In the genomic region with DNA sequence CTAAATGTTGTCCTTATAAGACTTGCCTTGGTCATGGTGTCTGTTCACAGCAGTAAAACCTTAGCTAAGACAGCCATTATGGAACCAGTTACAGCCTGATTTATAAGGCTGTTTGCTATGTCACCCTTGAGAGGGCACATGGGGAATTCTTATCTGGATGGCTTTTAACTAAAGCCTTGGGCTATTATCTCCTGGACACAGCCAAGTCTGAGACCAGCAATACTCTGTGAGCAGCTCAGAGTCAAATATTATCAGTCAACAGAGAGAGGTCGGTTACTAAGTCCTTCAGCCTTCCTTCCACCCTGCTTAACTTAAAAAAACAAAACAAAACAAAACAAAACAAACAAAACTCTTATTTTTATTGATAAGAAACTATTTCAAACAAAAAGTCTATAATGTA, we compare ENCODE assay signal across 17 mouse cellular contexts. TPM values are rescaled to one million over a fixed set of nuclear protein-coding genes. Genes with fewer than 3 reads are reported as not detected.
DNase-seq lines count a peak whose midpoint lies in the region; ATAC-seq and TF ChIP-seq lines count a peak whose summit lies in the region.
"Had no signal": no experiment of that assay in that cellular context is flagged by ENCODE, and none has a peak within 500 bp of the region (broad histone marks: within the 10 kb centered on the region; RNA-seq: fewer than 3 reads in every experiment).

No protein-coding gene starts in this region.

- peak overlapping the region; percentile 38; the same call in 1 of the 2 replicates for H3K4me2 ChIP-seq in liver, postnatal 0 days (ENCODE audit: low read depth, low read length)
- H3K4me2 ChIP-seq: embryonic facial prominence, embryonic 12.5 days had no signal

- 27% methylated on average over 1 of the region's 1 CpGs for WGBS in heart, embryonic 10.5 days
- 24% methylated on average over 1 of the region's 1 CpGs for WGBS in liver, postnatal 0 days (ENCODE audit: insufficient replicate concordance)

- peaks cover 6% of the 10 kb centered on the region; the same call in 1 of the 2 replicates for H3K4me1 ChIP-seq in heart, embryonic 10.5 days
- H3K4me1 ChIP-seq in MEL (ENCODE audit: control insufficient read depth in 1 of 2, insufficient read depth in 2 of 2, low read length in 2 of 2): peaks cover 36 to 39% of the 10 kb centered on the region in 2 experiments
- H3K4me1 ChIP-seq in liver, postnatal 0 days (ENCODE audit: insufficient read depth): peaks cover 42% of the 10 kb centered on the region
- H3K4me1 ChIP-seq: embryonic facial prominence, embryonic 12.5 days had no signal

- H3K79me2 ChIP-seq in MEL (ENCODE audit: control insufficient read depth, insufficient read depth, low read length, poor library complexity): no peaks in the 10 kb centered on the region

- no peaks in the 10 kb centered on the region for H3K36me3 ChIP-seq in heart, embryonic 10.5 days
- peaks cover 0 to 49% of the 10 kb centered on the region in 2 experiments; a peak in 2 of 4 replicates for H3K36me3 ChIP-seq in MEL (ENCODE audit: control insufficient read depth in 1 of 2, insufficient read depth in 2 of 2, low read length in 2 of 2)
- no peaks in the 10 kb centered on the region for H3K36me3 ChIP-seq in liver, postnatal 0 days (replicated peaks; ENCODE audit: insufficient read depth, low read length)
- H3K36me3 ChIP-seq: embryonic facial prominence, embryonic 12.5 days had no signal

- H3K4me3 ChIP-seq in heart, embryonic 10.5 days: no peak overlapping the region
- H3K4me3 ChIP-seq in MEL (ENCODE audit: control insufficient read depth in 1 of 2, insufficient read depth in 1 of 2, low read depth in 2 of 2, low read length in 2 of 2): 0 out of 4 replicates have a peak overlapping the region, but pooled peaks of 1 of the 2 experiments have one; percentile 11
- no peak overlapping the region for H3K4me3 ChIP-seq in liver, postnatal 0 days (ENCODE audit: low read depth, low read length)
- H3K4me3 ChIP-seq: embryonic facial prominence, embryonic 12.5 days; megakaryocyte, embryonic 14.5 days had no signal

- TF ChIP-seq POLR2A in MEL (IDR thresholded peaks at IDR 0.05; ENCODE audit: control insufficient read depth in 1 of 2, insufficient read depth in 1 of 2, low read depth in 1 of 2, low read length in 2 of 2, poor library complexity in 1 of 2): no peak

- TF ChIP-seq CTCF in MEL (IDR thresholded peaks at IDR 0.05 in 2 of 3, conservative IDR thresholded peaks at IDR 0.05 in 1 of 3; ENCODE audit: control insufficient read depth in 1 of 3, insufficient read depth in 1 of 3, low read depth in 2 of 3, low read length in 3 of 3, poor library complexity in 1 of 3, severe bottlenecking in 1 of 3): no peak
- no peak for TF ChIP-seq CTCF in liver, postnatal 0 days (IDR thresholded peaks at IDR 0.05; ENCODE audit: low read depth)

- H3K27ac ChIP-seq in heart, embryonic 10.5 days: peak overlapping the region; percentile 69; the same call in 1 of the 2 replicates
- H3K27ac ChIP-seq in MEL (ENCODE audit: control insufficient read depth, low read depth, low read length): peak overlapping the region; percentile 61
- peak overlapping the region; percentile 73 for H3K27ac ChIP-seq in liver, postnatal 0 days (ENCODE audit: low read depth)
- H3K27ac ChIP-seq: embryonic facial prominence, embryonic 12.5 days; kidney, postnatal 0 days had no signal

- TF ChIP-seq RAD21 in MEL (IDR thresholded peaks at IDR 0.05; ENCODE audit: low read depth, low read length): no peak; the same call in 1 of the 2 replicates

- no peak for DNase-seq in heart, embryonic 10.5 days (ENCODE audit: low spot score)
- DNase-seq in heart, postnatal 4 days: no peak
- DNase-seq in MEL (ENCODE audit: low read depth, low spot score) (peak; percentile 55), liver (peak; percentile 50)
- no peak for DNase-seq in liver, postnatal 0 days
- no peak for DNase-seq in urinary bladder, postnatal 36 days (ENCODE audit: low spot score in 2 of 2)
- DNase-seq in thymus, postnatal 14 days: no peak
- no peak for DNase-seq in gastrocnemius, postnatal 4 days (ENCODE audit: low spot score in 2 of 2)
- DNase-seq: adrenal gland, postnatal 25 days; cerebellum, adult 2 months; kidney, adult 18-20 months; lung, postnatal 10 days; thymus, postnatal 25 days had no signal

- peak; percentile 83 to 90 for TF ChIP-seq EP300 in MEL (IDR thresholded peaks at IDR 0.05; ENCODE audit: low read depth in 1 of 2, low read length in 2 of 2)
- TF ChIP-seq EP300 in liver, postnatal 0 days (IDR thresholded peaks at IDR 0.05; ENCODE audit: low read depth): peak; percentile 97

- H3K9ac ChIP-seq in MEL (ENCODE audit: control insufficient read depth, low read depth, low read length, poor library complexity, severe bottlenecking): no peak overlapping the region
- H3K9ac ChIP-seq in liver, postnatal 0 days (replicated peaks): no peak overlapping the region
- H3K9ac ChIP-seq: embryonic facial prominence, embryonic 12.5 days had no signal

- no peaks in the 10 kb centered on the region for H3K27me3 ChIP-seq in heart, embryonic 10.5 days (ENCODE audit: insufficient read depth, poor library complexity, severe bottlenecking)
- no peaks in the 10 kb centered on the region for H3K27me3 ChIP-seq in MEL (ENCODE audit: control insufficient read depth in 1 of 2, insufficient read depth in 2 of 2, low read length in 2 of 2)
- H3K27me3 ChIP-seq in liver, postnatal 0 days (ENCODE audit: insufficient read depth, low read length): no peaks in the 10 kb centered on the region
- H3K27me3 ChIP-seq: embryonic facial prominence, embryonic 12.5 days; megakaryocyte, embryonic 14.5 days had no signal

- no peaks in the 10 kb centered on the region for H3K9me3 ChIP-seq in heart, embryonic 10.5 days
- no peaks in the 10 kb centered on the region for H3K9me3 ChIP-seq in MEL (replicated peaks; ENCODE audit: insufficient read depth, low read length)
- no peaks in the 10 kb centered on the region for H3K9me3 ChIP-seq in liver, postnatal 0 days (ENCODE audit: low read length)
- H3K9me3 ChIP-seq: embryonic facial prominence, embryonic 12.5 days; megakaryocyte, embryonic 14.5 days had no signal

- ATAC-seq in liver, postnatal 0 days: peak; percentile 73
- ATAC-seq: forebrain, embryonic 16.5 days had no signal

TF ChIP-seq in MEL, 35 proteins besides CTCF, POLR2A, EP300 and RAD21:
- TF ChIP-seq TAL1 (IDR thresholded peaks at IDR 0.05; ENCODE audit: low read length): peak; percentile 74
- peak; percentile 58; the same call in 1 of the 2 replicates for TF ChIP-seq MYB (IDR thresholded peaks at IDR 0.05; ENCODE audit: low read depth, low read length)
- TF ChIP-seq MXI1 (IDR thresholded peaks at IDR 0.05; ENCODE audit: low read depth, low read length): 0 out of 2 replicates have a peak, but pooled peaks have one; percentile 35
- peak; percentile 82 for TF ChIP-seq TCF12 (IDR thresholded peaks at IDR 0.05; ENCODE audit: low read depth, low read length)
- peak; percentile 52 for TF ChIP-seq SIN3A (IDR thresholded peaks at IDR 0.05; ENCODE audit: low read length)
- TF ChIP-seq GATA1 (IDR thresholded peaks at IDR 0.05; ENCODE audit: low read depth, low read length): peak; percentile 81
- TF ChIP-seq CHD2 (IDR thresholded peaks at IDR 0.05; ENCODE audit: low read length): no peak
- TF ChIP-seq MAZ (IDR thresholded peaks at IDR 0.05; ENCODE audit: low read depth, low read length): no peak
- TF ChIP-seq ETS1 (IDR thresholded peaks at IDR 0.05; ENCODE audit: low read depth, low read length): peak; percentile 70; the same call in 1 of the 2 replicates
- TF ChIP-seq BHLHE40 (IDR thresholded peaks at IDR 0.05; ENCODE audit: borderline replicate concordance, low read depth, low read length): peak; percentile 50; the same call in 1 of the 2 replicates
- peak; percentile 45; the same call in 1 of the 2 replicates for TF ChIP-seq JUND (IDR thresholded peaks at IDR 0.05; ENCODE audit: low read depth, low read length)

RNA-seq across cellular contexts. Expression of a gene that starts 58.5 kb away (rescaled TPM):
- 8.2 and 9.7 TPM in 2 replicates for polyA plus RNA-seq in heart, embryonic 10.5 days (2016; fragmentation: Nextera tagmentation; extraction: Ambion mirVana)
- total RNA-seq in heart, postnatal 4 days (2021): 10 to 100 TPM; 26.8 to 29.2 TPM
- 39.1 and 45.4 TPM in 2 replicates for total RNA-seq in MEL (2012; rRNA removed)
- 10 to 100 TPM in 1 of 2 experiments, not detected in 1; 30.8 TPM for polyA plus RNA-seq in MEL (2012; ENCODE audit: insufficient read depth in 1 of 2, insufficient read length in 2 of 2, low read depth in 1 of 2, low replicate concordance in 2 of 2, missing spikeins in 1 of 2)
- polyA plus RNA-seq in liver, postnatal 0 days (2015; fragmentation: Nextera tagmentation; extraction: Ambion mirVana): 8.3 and 8.4 TPM in 2 replicates
- 10 to 100 TPM; 28.0 to 29.0 TPM for total RNA-seq in gastrocnemius, postnatal 4 days (2021)

Comparison
In these comparisons a context has a peak if more than half of its experiments do, and no peak if none do; other contexts are left out.
1. DNase-seq: peak in MEL (single experiment) and liver (single experiment); none in heart, embryonic 10.5 days (single experiment), heart, postnatal 4 days (single experiment), liver, postnatal 0 days (single experiment), urinary bladder, postnatal 36 days (0 of 2), thymus, postnatal 14 days (single experiment) and gastrocnemius, postnatal 4 days (0 of 2).
2. Peak in every context shown above with its lines, with median percentiles within 50 percentile points of each other: H3K27ac ChIP-seq.